Mouse (Mus musculus) liver (tissue): ENCODE data around the gene Nfix.
A peak's percentile ranks its signal among the peaks of the same experiment; 100 is the strongest.

ENCODE experiments used
- DNase-seq: peaks from one replicate; pipeline ENCODE4 v3.0.0-alpha.2; 2020; ENCODE audit warnings: mixed read lengths

Nfix gene

GRCm38 (mm10) chr8:84780949-84781680, 19.0 kb downstream of the Nfix start:
- DNase-seq, result no peak

GRCm38 (mm10) chr8:84780225-84780555, 20.0 kb downstream of the Nfix start:
- no peak for DNase-seq

- DNase-seq, result no peak
These were observed 20.5 kb downstream of the Nfix start for GRCm38 (mm10) chr8:84779519-84780224.

- DNase-seq, result no peak
These were observed 21.3 kb downstream of the Nfix start for GRCm38 (mm10) chr8:84778638-84779380.

- DNase-seq, result no peak
These were observed 22.1 kb downstream of the Nfix start for GRCm38 (mm10) chr8:84777899-84778637.

GRCm38 (mm10) chr8:84776569-84776968, 23.6 kb downstream of the Nfix start:
- DNase-seq, result no peak

- no peak for DNase-seq
These were observed 24.5 kb downstream of the Nfix start for GRCm38 (mm10) chr8:84775621-84776113.

GRCm38 (mm10) chr8:84775105-84775591, 25.0 kb downstream of the Nfix start:
- DNase-seq, result no peak

GRCm38 (mm10) chr8:84774473-84774911, 25.7 kb downstream of the Nfix start:
- DNase-seq, result peak; percentile 27

GRCm38 (mm10) chr8:84773833-84774232, 26.3 kb downstream of the Nfix start:
- peak; percentile 47 for DNase-seq

- no peak for DNase-seq
These were observed 26.8 kb downstream of the Nfix start for GRCm38 (mm10) chr8:84773304-84773703.

- no peak for DNase-seq
These were observed 27.5 kb downstream of the Nfix start for GRCm38 (mm10) chr8:84772628-84773027.

- no peak for DNase-seq
These were observed 28.2 kb downstream of the Nfix start for GRCm38 (mm10) chr8:84771941-84772378.

- no peak for DNase-seq
These were observed 29.0 kb downstream of the Nfix start for GRCm38 (mm10) chr8:84771000-84771687.

- DNase-seq, result no peak
These were observed 29.8 kb downstream of the Nfix start for GRCm38 (mm10) chr8:84770100-84770953.

GRCm38 (mm10) chr8:84769324-84769723, 30.8 kb downstream of the Nfix start:
- no peak for DNase-seq

- no peak for DNase-seq
These were observed 31.6 kb downstream of the Nfix start for GRCm38 (mm10) chr8:84768343-84769095.

- DNase-seq, result no peak
These were observed 32.9 kb downstream of the Nfix start for GRCm38 (mm10) chr8:84767221-84767620.

GRCm38 (mm10) chr8:84766422-84766821, 33.7 kb downstream of the Nfix start:
- no peak for DNase-seq

- no peak for DNase-seq
These were observed 34.5 kb downstream of the Nfix start for GRCm38 (mm10) chr8:84765629-84766028.
